Mouse (Mus musculus) gastrocnemius, adult 2 months (tissue): ENCODE measurements around the gene Ift43. TPM values are rescaled to one million over a fixed set of nuclear protein-coding genes. Genes with fewer than 3 reads are reported as not detected.

ENCODE experiments used
- DNase-seq: peaks from one replicate; pipeline ENCODE4 v3.0.0; 2022
- H3K27ac ChIP-seq: fragments of 200-600 bp; 2 replicates; pipeline ENCODE4 v1.8.1; 2022; ENCODE audit warnings: mild to moderate bottlenecking
- H3K4me3 ChIP-seq: fragments of 200-600 bp; 2 replicates; pipeline ENCODE4 v1.8.1; 2022; ENCODE audit warnings: mild to moderate bottlenecking, moderate library complexity
- CTCF ChIP-seq: fragments of 200-600 bp; IDR thresholded peaks from 2 replicates; pipeline ENCODE4 v1.8.1; 2022; ENCODE audit warnings: antibody characterized with exemption, mild to moderate bottlenecking, moderate library complexity
- intact Hi-C: fragments of 180-260 bp; cut with DNase I; formaldehyde crosslinking; loops from one replicate; pipeline ENCODE4 v1.15.1; 2025
- total RNA-seq, 2 experiments: library from RNA; stranded (reverse); gene quantifications; 2 replicates each; pipeline ENCODE4 v1.2.3; 2021

Ift43 gene
- total RNA-seq, 2 experiments from 2014 or later: 8.4 to 13.6 TPM

GRCm38 (mm10) chr12:86107645-86108044 lies 25.3 kb downstream of the Ift43 start:
- TF ChIP-seq CTCF: no peak
- intact Hi-C loops: no loop called here
- no peak overlapping the region for H3K27ac ChIP-seq
- no peak overlapping the region for H3K4me3 ChIP-seq
- DNase-seq: no peak

- TF ChIP-seq CTCF: no peak
- DNase-seq: no peak
- H3K27ac ChIP-seq: no peak overlapping the region
- intact Hi-C loops: no loop called here
- H3K4me3 ChIP-seq: no peak overlapping the region
Observed at GRCm38 (mm10) chr12:86109531-86109930, 27.2 kb downstream of the Ift43 start.

- no peak overlapping the region for H3K27ac ChIP-seq
- peak; percentile 51 for DNase-seq
- intact Hi-C loops: no loop called here
- no peak overlapping the region for H3K4me3 ChIP-seq
- TF ChIP-seq CTCF: peak; percentile 70
Observed at GRCm38 (mm10) chr12:86110637-86111036, 28.3 kb downstream of the Ift43 start.

- intact Hi-C loops: no loop called here
Observed at GRCm38 (mm10) chr12:86116295-86116835, 34.0 kb downstream of the Ift43 start.

GRCm38 (mm10) chr12:86124016-86124415 lies 41.7 kb downstream of the Ift43 start:
- DNase-seq: no peak
- intact Hi-C loops: no loop called here
- no peak for TF ChIP-seq CTCF
- H3K4me3 ChIP-seq: no peak overlapping the region
- no peak overlapping the region for H3K27ac ChIP-seq

More at GRCm38 (mm10) chr12:86116295-86116835, 34.0 kb downstream of the Ift43 start:
- H3K4me3 ChIP-seq: no peak overlapping the region
- DNase-seq: no peak
- H3K27ac ChIP-seq: no peak overlapping the region
- no peak for TF ChIP-seq CTCF

GRCm38 (mm10) chr12:86128122-86128521 lies 45.8 kb downstream of the Ift43 start:
- TF ChIP-seq CTCF: no peak
- DNase-seq: peak; percentile 77
- H3K4me3 ChIP-seq: no peak overlapping the region
- intact Hi-C loops: no loop called here
- H3K27ac ChIP-seq: peak overlapping the region; percentile 43; the same call in 1 of the 2 replicates

- intact Hi-C loops: no loop called here
- no peak overlapping the region for H3K4me3 ChIP-seq
- DNase-seq: no peak
- TF ChIP-seq CTCF: no peak
- no peak overlapping the region for H3K27ac ChIP-seq
Observed at GRCm38 (mm10) chr12:86129005-86129404, 46.7 kb downstream of the Ift43 start.

- TF ChIP-seq CTCF: no peak
Observed at GRCm38 (mm10) chr12:86129696-86130095, 47.4 kb downstream of the Ift43 start.

GRCm38 (mm10) chr12:86132799-86133198 lies 50.5 kb downstream of the Ift43 start:
- peak; percentile 88 for TF ChIP-seq CTCF
- H3K27ac ChIP-seq: no peak overlapping the region
- no peak overlapping the region for H3K4me3 ChIP-seq
- DNase-seq: no peak
- intact Hi-C loops: loop anchor here (1.0 to 10.0 kb wide), 4 partner anchors 112 to 482 kb away; partner anchors contain the start of gene Gpatch2l

More at GRCm38 (mm10) chr12:86129696-86130095, 47.4 kb downstream of the Ift43 start:
- DNase-seq: no peak
- Histone ChIP-seq H3K4me3 (no peak overlapping the region), H3K27ac (no peak overlapping the region)
- intact Hi-C loops: loop anchor here (10.0 kb wide), 2 partner anchors 115 to 305 kb away; partner anchors contain the start of gene Gpatch2l

- Histone ChIP-seq H3K4me3 (no peak overlapping the region), H3K27ac (no peak overlapping the region)
- DNase-seq: no peak
- no peak for TF ChIP-seq CTCF
- intact Hi-C loops: loop anchor here (10.0 kb wide), 2 partner anchors 109 to 299 kb away; partner anchors contain the start of gene Gpatch2l
Observed at GRCm38 (mm10) chr12:86135691-86136090, 53.4 kb downstream of the Ift43 start.

GRCm38 (mm10) chr12:86138696-86139095 lies 56.4 kb downstream of the Ift43 start:
- intact Hi-C loops: loop anchor here (10.0 kb wide), 2 partner anchors 106 to 296 kb away; partner anchors contain the start of gene Gpatch2l
- no peak for DNase-seq
- TF ChIP-seq CTCF: no peak
- Histone ChIP-seq H3K27ac (no peak overlapping the region), H3K4me3 (no peak overlapping the region)

GRCm38 (mm10) chr12:86142389-86142788 lies 60.0 kb downstream of the Ift43 start:
- intact Hi-C loops: no loop called here
- no peak for TF ChIP-seq CTCF
- Histone ChIP-seq H3K4me3 (no peak overlapping the region), H3K27ac (no peak overlapping the region)
- no peak for DNase-seq

GRCm38 (mm10) chr12:86146246-86146645 lies 63.9 kb downstream of the Ift43 start:
- DNase-seq: no peak
- Histone ChIP-seq H3K4me3 (no peak overlapping the region), H3K27ac (no peak overlapping the region)
- intact Hi-C loops: no loop called here
- TF ChIP-seq CTCF: no peak

GRCm38 (mm10) chr12:86148271-86148670 lies 65.9 kb downstream of the Ift43 start:
- no peak overlapping the region for H3K27ac ChIP-seq
- intact Hi-C loops: no loop called here
- DNase-seq: no peak
- no peak for TF ChIP-seq CTCF
- no peak overlapping the region for H3K4me3 ChIP-seq
